ENCODE assay signal across 12 mouse cellular contexts in the genomic region with DNA sequence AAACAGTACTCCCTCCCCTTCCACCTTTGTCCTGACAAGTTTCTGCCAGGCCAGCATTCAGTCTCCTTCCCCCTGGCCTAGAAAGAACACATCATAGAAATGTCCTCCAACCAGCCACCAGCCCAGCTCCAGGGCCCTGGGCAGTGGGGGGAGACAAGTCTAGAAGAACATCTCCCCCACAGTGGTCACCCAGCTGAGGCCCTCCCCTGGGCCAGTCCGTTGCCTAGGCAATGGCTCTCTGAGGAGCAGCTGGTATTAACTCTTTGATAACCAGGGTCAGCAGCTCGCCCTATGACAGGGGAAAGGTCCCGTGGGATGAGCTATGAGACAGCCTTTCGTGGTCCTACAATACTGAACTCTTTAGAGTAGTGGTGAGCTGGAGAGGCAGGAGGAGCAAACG. TPM values are rescaled to one million over a fixed set of nuclear protein-coding genes. Genes with fewer than 3 reads are reported as not detected.
DNase-seq lines count a peak whose midpoint lies in the region; ATAC-seq lines count a peak whose summit lies in the region.
"Had no signal": no experiment of that assay in that cellular context is flagged by ENCODE, and none has a peak within 500 bp of the region (broad histone marks: within the 10 kb centered on the region; RNA-seq: fewer than 3 reads in every experiment).

No protein-coding gene starts in this region.

- no peak overlapping the region for H3K9ac ChIP-seq in heart, embryonic 11.5 days (ENCODE audit: low read depth, low read length)
- H3K9ac ChIP-seq in neural tube, embryonic 11.5 days (ENCODE audit: low read length), result no peak overlapping the region
- H3K9ac ChIP-seq in neural tube, embryonic 15.5 days (replicated peaks), result no peak overlapping the region
- peak overlapping the region; percentile 38; the same call in 1 of the 2 replicates for H3K9ac ChIP-seq in stomach, embryonic 16.5 days (ENCODE audit: low read length)

- peaks cover 37% of the 10 kb centered on the region for H3K4me1 ChIP-seq in heart, embryonic 10.5 days
- H3K4me1 ChIP-seq in heart, embryonic 11.5 days (ENCODE audit: control insufficient read depth, insufficient read depth, low read length), result peaks cover 6% of the 10 kb centered on the region; the same call in 1 of the 2 replicates
- peaks cover 5% of the 10 kb centered on the region for H3K4me1 ChIP-seq in neural tube, embryonic 11.5 days (ENCODE audit: control insufficient read depth, insufficient read depth, low read length)
- H3K4me1 ChIP-seq in neural tube, embryonic 15.5 days, result peaks cover 19% of the 10 kb centered on the region
- H3K4me1 ChIP-seq in stomach, embryonic 16.5 days (ENCODE audit: control insufficient read depth, insufficient read depth, low read length), result peaks cover 15% of the 10 kb centered on the region; the same call in 1 of the 2 replicates

- H3K9me3 ChIP-seq in heart, embryonic 10.5 days, result no peaks in the 10 kb centered on the region; the same call in 1 of the 2 replicates
- H3K9me3 ChIP-seq in heart, embryonic 11.5 days (replicated peaks; ENCODE audit: control insufficient read depth, low read length), result no peaks in the 10 kb centered on the region; the same call in 1 of the 2 replicates
- no peaks in the 10 kb centered on the region for H3K9me3 ChIP-seq in neural tube, embryonic 11.5 days (ENCODE audit: control insufficient read depth, low read length)
- no peaks in the 10 kb centered on the region for H3K9me3 ChIP-seq in neural tube, embryonic 15.5 days (replicated peaks)
- H3K9me3 ChIP-seq in stomach, embryonic 16.5 days (replicated peaks; ENCODE audit: control insufficient read depth, low read length), result no peaks in the 10 kb centered on the region

- WGBS in heart, embryonic 10.5 days, result 43% methylated on average over 5 of the region's 5 CpGs
- WGBS in heart, embryonic 11.5 days (ENCODE audit: insufficient replicate concordance), result 33% methylated on average over 5 of the region's 5 CpGs
- WGBS in neural tube, embryonic 11.5 days, result 27% methylated on average over 5 of the region's 5 CpGs
- 18% methylated on average over 5 of the region's 5 CpGs for WGBS in neural tube, embryonic 15.5 days
- 25% methylated on average over 5 of the region's 5 CpGs for WGBS in stomach, embryonic 16.5 days

- no peak overlapping the region for H3K4me2 ChIP-seq in heart, embryonic 11.5 days
- no peak overlapping the region for H3K4me2 ChIP-seq in neural tube, embryonic 11.5 days (ENCODE audit: low read depth)
- no peak overlapping the region for H3K4me2 ChIP-seq in neural tube, embryonic 15.5 days
- no peak overlapping the region for H3K4me2 ChIP-seq in stomach, embryonic 16.5 days (ENCODE audit: low read depth, low read length)

- H3K27me3 ChIP-seq in heart, embryonic 10.5 days (ENCODE audit: insufficient read depth, poor library complexity, severe bottlenecking), result peaks cover 36% of the 10 kb centered on the region
- H3K27me3 ChIP-seq in heart, embryonic 11.5 days (ENCODE audit: control insufficient read depth, insufficient read depth, low read length), result peaks cover 6% of the 10 kb centered on the region
- no peaks in the 10 kb centered on the region for H3K27me3 ChIP-seq in neural tube, embryonic 11.5 days (ENCODE audit: control insufficient read depth, insufficient read depth, low read length)
- H3K27me3 ChIP-seq in neural tube, embryonic 15.5 days (replicated peaks), result no peaks in the 10 kb centered on the region
- H3K27me3 ChIP-seq in stomach, embryonic 16.5 days (ENCODE audit: control insufficient read depth, insufficient read depth, low read length), result no peaks in the 10 kb centered on the region

- ATAC-seq in heart, embryonic 11.5 days (replicated peaks; ENCODE audit: insufficient number of reproducible peaks, low FRiP score, low TSS enrichment), result no peak
- ATAC-seq in neural tube, embryonic 11.5 days (ENCODE audit: insufficient read depth, low FRiP score, low TSS enrichment), result no peak
- ATAC-seq in neural tube, embryonic 15.5 days (ENCODE audit: low FRiP score), result no peak
- peak; percentile 25; the same call in 1 of the 2 replicates for ATAC-seq in stomach, embryonic 16.5 days (ENCODE audit: insufficient read depth, low FRiP score)

- no peak overlapping the region for H3K4me3 ChIP-seq in heart, embryonic 10.5 days
- H3K4me3 ChIP-seq in heart, embryonic 11.5 days (ENCODE audit: low read depth, low read length), result no peak overlapping the region
- no peak overlapping the region for H3K4me3 ChIP-seq in neural tube, embryonic 11.5 days (ENCODE audit: low read depth, low read length)
- H3K4me3 ChIP-seq in neural tube, embryonic 15.5 days (replicated peaks), result no peak overlapping the region
- H3K4me3 ChIP-seq in stomach, embryonic 16.5 days (replicated peaks; ENCODE audit: low read length), result no peak overlapping the region

- H3K36me3 ChIP-seq in heart, embryonic 10.5 days, result peaks cover 2% of the 10 kb centered on the region; the same call in 1 of the 2 replicates
- no peaks in the 10 kb centered on the region for H3K36me3 ChIP-seq in heart, embryonic 11.5 days (ENCODE audit: control insufficient read depth, insufficient read depth, low read length)
- H3K36me3 ChIP-seq in neural tube, embryonic 11.5 days (ENCODE audit: control insufficient read depth, insufficient read depth, low read length), result no peaks in the 10 kb centered on the region
- H3K36me3 ChIP-seq in neural tube, embryonic 15.5 days, result no peaks in the 10 kb centered on the region
- no peaks in the 10 kb centered on the region for H3K36me3 ChIP-seq in stomach, embryonic 16.5 days (ENCODE audit: control insufficient read depth, insufficient read depth, low read length)

- no peak for DNase-seq in heart, embryonic 10.5 days (ENCODE audit: low spot score)
- peak; percentile 56 for DNase-seq in neural tube, embryonic 11.5 days (ENCODE audit: low spot score)
- peak; percentile 14 for DNase-seq in liver
- DNase-seq in adrenal gland, adult 2 months, result no peak
- DNase-seq in cerebellum, adult 9-10 months, result no peak
- DNase-seq: adrenal gland, postnatal 36 days; gastrocnemius, postnatal 25 days; layer of hippocampus, postnatal 36 days had no signal

- peak overlapping the region; percentile 63 for H3K27ac ChIP-seq in heart, embryonic 10.5 days
- no peak overlapping the region for H3K27ac ChIP-seq in heart, embryonic 11.5 days (ENCODE audit: low read depth, low read length)
- H3K27ac ChIP-seq in neural tube, embryonic 11.5 days (ENCODE audit: low read depth, low read length), result 0 out of 2 replicates have a peak overlapping the region, but pooled peaks have one; percentile 23
- no peak overlapping the region for H3K27ac ChIP-seq in neural tube, embryonic 15.5 days (replicated peaks)
- H3K27ac ChIP-seq in stomach, embryonic 16.5 days (ENCODE audit: low read length), result peak overlapping the region; percentile 12
- H3K27ac ChIP-seq: macrophage had no signal

RNA-seq across cellular contexts. Expression of gene Rph3al, which starts 33.7 kb away (rescaled TPM):
- polyA plus RNA-seq in heart, embryonic 10.5 days (2016; fragmentation: Nextera tagmentation; extraction: Ambion mirVana), result 3.9 and 4.1 TPM in 2 replicates
- polyA plus RNA-seq in heart, embryonic 11.5 days (2014; fragmentation: Nextera tagmentation; extraction: Ambion mirVana), result 4.1 and 5.1 TPM in 2 replicates
- 1.2 and 2.0 TPM in 2 replicates for polyA plus RNA-seq in neural tube, embryonic 11.5 days (2014; fragmentation: Nextera tagmentation; extraction: Ambion mirVana)
- 2.3 and 3.1 TPM in 2 replicates for polyA plus RNA-seq in neural tube, embryonic 15.5 days (2015; fragmentation: Nextera tagmentation; extraction: Ambion mirVana)
- polyA plus RNA-seq in stomach, embryonic 16.5 days (2015; fragmentation: Nextera tagmentation; extraction: Ambion mirVana), result 10.5 and 10.9 TPM in 2 replicates
- total RNA-seq in adrenal gland, adult 2 months (2021), result 10 to 100 TPM; 16.6 to 18.0 TPM
- 19.6 and 20.4 TPM in 2 replicates for polyA plus RNA-seq in adrenal gland, adult 2 months (2012; rRNA removed)
- polyA plus RNA-seq: macrophage had no signal

Comparison
In these comparisons a context has a peak if more than half of its experiments do, and no peak if none do; other contexts are left out.
1. H3K27ac ChIP-seq: peak in heart, embryonic 10.5 days (single experiment), neural tube, embryonic 11.5 days (single experiment) and stomach, embryonic 16.5 days (single experiment); none in heart, embryonic 11.5 days (single experiment) and neural tube, embryonic 15.5 days (single experiment).
2. DNase-seq: peak in neural tube, embryonic 11.5 days (single experiment) and liver (single experiment); none in heart, embryonic 10.5 days (single experiment), adrenal gland, adult 2 months (single experiment) and cerebellum, adult 9-10 months (single experiment).